Mouse (Mus musculus) ES-E14 (cell line): ENCODE measurements around the gene Slc2a2.

Source experiments
- CHD2 ChIP-seq: IDR thresholded peaks from 2 replicates; pipeline ENCODE4 v1.6.1; 2014; ENCODE audit warnings: mild to moderate bottlenecking, low read depth, low read length, inconsistent platforms
- HCFC1 ChIP-seq: IDR thresholded peaks from 2 replicates; pipeline ENCODE4 v1.6.1; 2012; ENCODE audit warnings: low read length, inconsistent platforms, borderline replicate concordance; ENCODE audit not compliant: insufficient read depth
- MAFK ChIP-seq: IDR thresholded peaks from 2 replicates; pipeline ENCODE4 v1.6.1; 2014; ENCODE audit warnings: mild to moderate bottlenecking, low read depth, low read length, inconsistent platforms; ENCODE audit not compliant: insufficient read depth
- ZNF384 ChIP-seq: IDR thresholded peaks from 2 replicates; pipeline ENCODE4 v1.6.1; 2012; ENCODE audit warnings: low read depth, low read length, inconsistent platforms

- no peak for TF ChIP-seq CHD2
- 0 out of 2 replicates have a peak, but pooled peaks have one; percentile 34 for TF ChIP-seq MAFK
- TF ChIP-seq ZNF384: no peak
- no peak for TF ChIP-seq HCFC1
Observed at GRCm38 (mm10) chr3:28745835-28746483, 48.3 kb downstream of the Slc2a2 start.
